Mouse (Mus musculus) cerebellum, adult 2 months (tissue): ENCODE data around the gene Col24a1. TPM values are rescaled to one million over a fixed set of nuclear protein-coding genes. Genes with fewer than 3 reads are reported as not detected.
"Not testable (repeated sequence)": the region's sequence is repeated elsewhere in the genome, so short reads cannot be mapped to it uniquely, and the experiment has no call there.

ENCODE experiments used
- DNase-seq, 2 experiments: peaks; one replicate each; pipeline ENCODE4 v3.0.0; 2021
- H3K27ac ChIP-seq: fragments of 200-500 bp; 2 replicates; pipeline ENCODE4 v1.5.1; 2012; ENCODE audit warnings: low read length, control low read depth, inconsistent platforms; ENCODE audit not compliant: insufficient read depth
- H3K27me3 ChIP-seq: fragments of 200-500 bp; 2 replicates; pipeline ENCODE4 v1.6.1; 2012; ENCODE audit warnings: inconsistent platforms, mild to moderate bottlenecking, low read length, moderate library complexity; ENCODE audit not compliant: control insufficient read depth, insufficient read depth
- H3K4me1 ChIP-seq: fragments of 200-500 bp; 2 replicates; pipeline ENCODE4 v1.6.1; 2011; ENCODE audit warnings: low read length; ENCODE audit not compliant: control insufficient read depth, insufficient read depth
- H3K4me3 ChIP-seq: fragments of 200-500 bp; replicated peaks from 2 replicates; pipeline ENCODE3; 2011; ENCODE audit warnings: mild to moderate bottlenecking, low read depth, low read length, control low read depth; ENCODE audit not compliant: insufficient read depth
- CTCF ChIP-seq: fragments of 200-500 bp; IDR thresholded peaks from 2 replicates; pipeline ENCODE4 v1.5.1; 2011; ENCODE audit warnings: low read depth, mild to moderate bottlenecking, control low read depth, low read length, moderate library complexity, borderline replicate concordance; ENCODE audit not compliant: insufficient read depth
- POLR2A ChIP-seq: fragments of 200-500 bp; IDR thresholded peaks from 2 replicates; pipeline ENCODE4 v1.6.1; 2011; ENCODE audit warnings: low read length, control low read depth, borderline replicate concordance; ENCODE audit not compliant: insufficient read depth
- WGBS: fragments of 180-500 bp; shearing (Covaris S2); methylation state at CpG from one replicate; pipeline ENCODE4 v1.1.7; 2018; 5-methylcytosine and 5-hydroxymethylcytosine counted together
- polyA plus RNA-seq: library from polyadenylated mRNA; depleted of rRNA; stranded (reverse); fragments of >200 nt; gene quantifications from 2 replicates; pipeline ENCODE4 v1.2.3, GENCODE M21; 2012

The Col24a1 gene
- polyA plus RNA-seq, 1 experiment = 3.0 TPM

DNA sequence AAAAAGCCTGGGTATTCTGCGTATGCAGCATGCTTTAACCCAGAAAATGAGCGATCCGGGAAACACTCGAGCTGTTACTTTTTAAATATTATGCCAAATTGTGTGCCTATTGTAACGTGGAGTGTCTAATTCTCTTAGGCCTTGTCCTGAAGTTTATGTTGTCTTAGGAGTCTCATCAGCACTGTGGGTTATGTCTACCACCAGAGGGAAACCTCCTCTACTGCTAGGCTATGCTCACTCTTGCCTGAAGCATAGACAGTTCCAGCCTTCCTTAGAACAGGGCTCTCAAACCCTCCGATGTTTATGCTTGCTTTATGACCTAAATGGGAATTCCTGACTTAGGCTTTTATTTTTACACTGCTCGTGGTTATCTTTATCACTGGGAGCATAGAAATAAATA lies 146.8 kb downstream of the Col24a1 start:
- no peak for DNase-seq
- TF ChIP-seq POLR2A = no peak
- no peak for TF ChIP-seq CTCF
- H3K4me3 ChIP-seq = no peak overlapping the region
- no peaks in the 10 kb centered on the region for H3K4me1 ChIP-seq
- H3K27ac ChIP-seq = no peak overlapping the region
- H3K27me3 ChIP-seq = no peaks in the 10 kb centered on the region; the same call in 1 of the 2 replicates
- 87% methylated on average over 7 of the region's 7 CpGs for WGBS

- TF ChIP-seq CTCF = no peak
- no peak for TF ChIP-seq POLR2A
- H3K4me3 ChIP-seq = no peak overlapping the region
- no peaks in the 10 kb centered on the region for H3K4me1 ChIP-seq
- H3K27ac ChIP-seq = no peak overlapping the region
- 70% methylated on average over 1 of the region's 1 CpGs for WGBS
- no peak for DNase-seq
- no peaks in the 10 kb centered on the region; the same call in 1 of the 2 replicates for H3K27me3 ChIP-seq
Observed at GRCm38 (mm10) chr3:145440993-145441392, 148.7 kb downstream of the Col24a1 start.

- H3K27ac ChIP-seq = no peak overlapping the region
- H3K4me1 ChIP-seq = no peaks in the 10 kb centered on the region
- DNase-seq = no peak
- no peak overlapping the region for H3K4me3 ChIP-seq
- no peaks in the 10 kb centered on the region; the same call in 1 of the 2 replicates for H3K27me3 ChIP-seq
- TF ChIP-seq POLR2A (no peak), CTCF (no peak)
- 88% methylated on average over 1 of the region's 1 CpGs for WGBS
Observed at GRCm38 (mm10) chr3:145442268-145442667, 150.0 kb downstream of the Col24a1 start.

DNA sequence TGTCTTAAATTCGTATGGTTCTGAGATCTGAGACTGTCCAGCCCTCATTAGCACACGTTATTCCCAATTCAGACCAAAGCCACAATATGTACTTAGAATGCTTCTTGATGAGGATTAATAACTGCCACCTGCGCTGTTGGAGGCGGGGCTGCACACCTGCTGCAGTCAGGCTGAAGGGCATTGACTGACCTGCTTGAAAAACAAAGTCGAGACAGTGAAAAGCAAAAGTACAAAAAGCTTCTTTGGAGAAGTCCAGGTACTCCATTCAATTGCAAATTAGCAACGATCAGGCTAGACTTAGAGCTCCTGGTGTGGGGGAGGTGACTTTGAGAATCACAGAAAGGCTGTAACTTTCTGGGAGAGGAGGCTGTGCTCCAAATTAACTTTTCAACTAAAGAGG lies 150.9 kb downstream of the Col24a1 start:
- not testable (repeated sequence) for H3K27me3 ChIP-seq, H3K4me1 ChIP-seq
- 45% methylated on average over 6 of the region's 6 CpGs for WGBS

DNA sequence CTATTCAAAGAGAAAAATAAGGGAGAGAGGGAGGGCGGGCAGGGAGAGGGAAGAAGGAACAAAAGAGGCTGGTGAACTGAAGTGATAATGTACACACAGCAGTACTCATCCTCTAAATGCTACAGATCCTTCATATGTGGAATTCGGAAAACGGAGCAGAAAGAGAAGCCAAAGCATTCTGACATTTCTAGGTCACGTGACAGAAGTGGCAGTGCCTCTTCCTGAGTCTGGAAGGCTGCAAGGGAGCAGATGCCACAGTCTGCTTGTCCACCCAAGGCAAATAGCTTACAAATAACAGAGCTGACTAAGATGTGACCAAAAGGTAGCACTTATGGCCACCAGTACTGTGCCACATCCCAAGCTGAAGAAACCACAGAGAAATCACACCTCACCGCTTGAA lies 164.8 kb downstream of the Col24a1 start:
- no peak for DNase-seq
- Histone ChIP-seq H3K27me3 (no peaks in the 10 kb centered on the region), H3K27ac (no peak overlapping the region), H3K4me1 (no peaks in the 10 kb centered on the region), H3K4me3 (no peak overlapping the region)
- 54% methylated on average over 5 of the region's 5 CpGs for WGBS
- no peak for TF ChIP-seq POLR2A
- no peak for TF ChIP-seq CTCF

More for the DNA sequence above, 150.9 kb downstream of the Col24a1 start:
- not testable (repeated sequence) for H3K27ac ChIP-seq, DNase-seq, H3K4me3 ChIP-seq

GRCm38 (mm10) chr3:145462351-145462750 lies 170.1 kb downstream of the Col24a1 start:
- no peaks in the 10 kb centered on the region for H3K4me1 ChIP-seq
- H3K4me3 ChIP-seq = no peak overlapping the region
- WGBS = 76% methylated on average over 7 of the region's 7 CpGs
- no peak for DNase-seq
- no peak for TF ChIP-seq POLR2A
- TF ChIP-seq CTCF = no peak
- H3K27ac ChIP-seq = no peak overlapping the region
- H3K27me3 ChIP-seq = no peaks in the 10 kb centered on the region

- Histone ChIP-seq H3K4me3 (no peak overlapping the region), H3K27ac (no peak overlapping the region), H3K27me3 (no peaks in the 10 kb centered on the region), H3K4me1 (no peaks in the 10 kb centered on the region)
- no peak for DNase-seq
- WGBS = 45% methylated on average over 2 of the region's 2 CpGs
- TF ChIP-seq POLR2A (no peak), CTCF (no peak)
Observed at GRCm38 (mm10) chr3:145463731-145464130, 171.5 kb downstream of the Col24a1 start.

- DNase-seq = no peak
- Histone ChIP-seq H3K27me3 (no peaks in the 10 kb centered on the region), H3K27ac (no peak overlapping the region), H3K4me3 (no peak overlapping the region), H3K4me1 (no peaks in the 10 kb centered on the region)
- 90% methylated on average over 4 of the region's 4 CpGs for WGBS
- TF ChIP-seq POLR2A (no peak), CTCF (no peak)
Observed at GRCm38 (mm10) chr3:145471094-145471493, 178.8 kb downstream of the Col24a1 start.
